Mouse (Mus musculus): Measurements from ENCODE around the gene Ada. TPM values are rescaled to one million over a fixed set of nuclear protein-coding genes. Genes with fewer than 3 reads are reported as not detected.

Ada gene
- 2.1 TPM for polyA plus RNA-seq (2015; fragmentation: Illumina TruSeq; extraction: RNeasy Lipid Tissue Mini Kit (QIAGEN cat#74804); ENCODE audit: insufficient read depth, low read depth, low replicate concordance)

DNA sequence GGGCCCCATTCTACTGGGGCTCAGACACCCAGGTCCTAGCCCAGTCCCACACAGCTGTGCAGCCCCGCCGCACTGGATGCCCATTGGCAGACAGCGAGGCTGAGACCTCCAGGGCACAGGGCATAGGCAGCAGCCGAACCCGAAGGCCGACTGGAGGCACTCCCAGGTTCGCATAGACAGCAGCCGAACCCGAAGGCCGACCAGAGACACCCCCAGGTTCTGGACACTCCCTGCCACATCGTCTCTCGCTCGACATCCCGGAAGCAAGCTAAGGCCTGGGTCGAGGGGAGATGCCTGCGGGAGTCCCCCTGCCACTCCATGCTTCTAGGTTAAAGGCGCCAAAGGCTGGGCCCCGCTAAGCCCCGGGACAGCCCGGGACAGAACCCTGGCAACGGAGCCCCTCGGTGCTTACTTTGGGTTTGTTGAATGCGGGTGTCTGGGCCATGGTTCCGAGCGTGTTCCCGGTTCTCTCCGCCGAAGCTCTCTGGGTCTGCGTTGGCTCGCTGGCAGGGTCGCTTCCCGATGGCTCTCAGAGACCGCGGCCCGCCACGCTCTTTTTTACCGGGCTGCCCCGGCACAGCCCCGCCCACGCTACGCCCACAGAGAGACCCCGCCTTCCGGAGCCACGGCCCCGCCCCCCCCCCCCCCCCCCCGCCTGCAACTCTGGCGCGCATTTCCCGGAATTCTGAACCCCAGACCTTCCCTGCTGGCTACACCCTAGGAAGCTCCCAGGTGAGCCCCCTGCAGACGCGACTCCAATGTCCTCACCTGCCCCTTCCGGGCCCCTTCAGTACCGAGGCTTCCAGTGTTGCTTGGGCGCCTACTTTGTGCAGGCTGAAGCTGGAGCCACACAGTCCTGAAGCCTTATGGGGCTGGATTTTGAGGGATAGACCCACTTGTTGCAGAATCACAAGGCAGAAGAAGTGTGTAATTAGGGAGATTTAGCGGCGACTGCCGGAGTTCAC, at the start of gene Ada:
Ada (minus strand) TSS at position 593 of the 965 bp plus-strand sequence.

Other genes starting within 250 kb of the Ada start
- 4.2 TPM for gene Hnf4a, start 243.4 kb downstream of the Ada start, polyA plus RNA-seq (2015; fragmentation: Illumina TruSeq; extraction: RNeasy Lipid Tissue Mini Kit (QIAGEN cat#74804); ENCODE audit: insufficient read depth, low read depth, low replicate concordance)
- gene Ttpal, start 147.9 kb downstream of the Ada start, polyA plus RNA-seq (2015; fragmentation: Illumina TruSeq; extraction: RNeasy Lipid Tissue Mini Kit (QIAGEN cat#74804); ENCODE audit: insufficient read depth, low read depth, low replicate concordance), result 4.8 TPM
- 125 TPM for gene Serinc3, start 105.1 kb downstream of the Ada start, polyA plus RNA-seq (2015; fragmentation: Illumina TruSeq; extraction: RNeasy Lipid Tissue Mini Kit (QIAGEN cat#74804); ENCODE audit: insufficient read depth, low read depth, low replicate concordance)
- gene Pkig, start 91.9 kb downstream of the Ada start, polyA plus RNA-seq (2015; fragmentation: Illumina TruSeq; extraction: RNeasy Lipid Tissue Mini Kit (QIAGEN cat#74804); ENCODE audit: insufficient read depth, low read depth, low replicate concordance), result 20.6 TPM
- 3.0 TPM for gene Ccn5, start 70.6 kb upstream of the Ada start, polyA plus RNA-seq (2015; fragmentation: Illumina TruSeq; extraction: RNeasy Lipid Tissue Mini Kit (QIAGEN cat#74804); ENCODE audit: insufficient read depth, low read depth, low replicate concordance)
- not detected for gene Kcnk15, start 103.4 kb upstream of the Ada start, polyA plus RNA-seq (2015; fragmentation: Illumina TruSeq; extraction: RNeasy Lipid Tissue Mini Kit (QIAGEN cat#74804); ENCODE audit: insufficient read depth, low read depth, low replicate concordance)
- 1.1 TPM for gene Rims4, start 168.4 kb upstream of the Ada start, polyA plus RNA-seq (2015; fragmentation: Illumina TruSeq; extraction: RNeasy Lipid Tissue Mini Kit (QIAGEN cat#74804); ENCODE audit: insufficient read depth, low read depth, low replicate concordance)
- 27.7 TPM for gene Ywhab, start 244.7 kb upstream of the Ada start, polyA plus RNA-seq (2015; fragmentation: Illumina TruSeq; extraction: RNeasy Lipid Tissue Mini Kit (QIAGEN cat#74804); ENCODE audit: insufficient read depth, low read depth, low replicate concordance)